Mouse (Mus musculus) testis, adult 2 months (tissue): ENCODE data around the gene Tnip3. TPM values are rescaled to one million over a fixed set of nuclear protein-coding genes. Genes with fewer than 3 reads are reported as not detected.

Source experiments
- H3K27ac ChIP-seq: fragments of 200-500 bp; 2 replicates; pipeline ENCODE4 v1.5.1; 2012; ENCODE audit warnings: low read depth, low read length; ENCODE audit not compliant: control insufficient read depth, insufficient read depth
- H3K27me3 ChIP-seq: fragments of 200-500 bp; 2 replicates; pipeline ENCODE4 v1.6.1; 2012; ENCODE audit warnings: mild to moderate bottlenecking, low read length, moderate library complexity; ENCODE audit not compliant: control insufficient read depth, insufficient read depth
- H3K36me3 ChIP-seq: fragments of 200-500 bp; 2 replicates; pipeline ENCODE4 v1.6.1; 2012; ENCODE audit warnings: mild to moderate bottlenecking, low read length; ENCODE audit not compliant: control insufficient read depth, insufficient read depth
- H3K4me1 ChIP-seq: fragments of 200-500 bp; 2 replicates; pipeline ENCODE4 v1.6.1; 2012; ENCODE audit warnings: low read length; ENCODE audit not compliant: control insufficient read depth, insufficient read depth
- H3K4me3 ChIP-seq: fragments of 200-500 bp; 2 replicates; pipeline ENCODE4 v1.5.1; 2012; ENCODE audit warnings: low read depth, mild to moderate bottlenecking, low read length, moderate library complexity, mixed read lengths; ENCODE audit not compliant: control insufficient read depth
- CTCF ChIP-seq: fragments of 200-500 bp; IDR thresholded peaks from 2 replicates; pipeline ENCODE4 v1.5.1; 2012; ENCODE audit warnings: low read depth, mild to moderate bottlenecking, inconsistent platforms, low read length, moderate library complexity; ENCODE audit not compliant: control insufficient read depth, insufficient read depth, insufficient replicate concordance
- POLR2A ChIP-seq: fragments of 200-500 bp; IDR thresholded peaks from 2 replicates; pipeline ENCODE4 v1.6.1; 2012; ENCODE audit warnings: low read depth, mild to moderate bottlenecking, inconsistent platforms, low read length, moderate library complexity; ENCODE audit not compliant: control insufficient read depth
- polyA plus RNA-seq: library from polyadenylated mRNA; depleted of rRNA; stranded (reverse); fragments of >200 nt; gene quantifications from 2 replicates; pipeline ENCODE4 v1.2.3, GENCODE M21; 2012; rRNA removed

Tnip3 gene
- polyA plus RNA-seq: 0.06 TPM in 1 of 2 replicates, not detected in the other

GRCm38 (mm10) chr6:65525192-65525591 is at the start of gene Tnip3:
Gene Tnip3 (plus strand): TSS chr6:65525313.
- Histone ChIP-seq H3K27me3 (no peaks in the 10 kb centered on the region), H3K36me3 (no peaks in the 10 kb centered on the region), H3K4me1 (no peaks in the 10 kb centered on the region), H3K27ac (no peak within 1 kb of the TSS), H3K4me3 (no peak within 1 kb of the TSS)
- TF ChIP-seq CTCF (no peak), POLR2A (no peak)

DNA sequence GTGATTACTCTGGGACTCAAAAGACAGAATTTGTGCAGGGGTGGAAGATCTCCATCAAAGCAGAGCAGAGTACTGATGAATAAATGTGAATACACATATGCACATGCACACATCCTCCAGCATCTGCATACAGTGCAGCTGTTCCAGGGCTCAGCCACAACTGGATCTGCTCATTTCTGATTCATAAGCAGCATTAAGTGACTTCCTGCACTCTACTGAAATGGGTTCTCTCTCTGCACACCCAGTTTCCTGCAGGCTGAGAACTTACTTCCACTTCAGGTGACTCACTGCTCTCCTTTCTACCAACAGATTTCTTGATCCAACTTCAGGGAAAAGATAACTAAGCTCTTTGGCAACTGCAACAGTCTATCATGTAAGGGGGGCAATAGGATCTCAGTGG is 26.3 kb upstream of the Tnip3 start:
- H3K27ac ChIP-seq: no peak overlapping the region

GRCm38 (mm10) chr6:65510051-65510669 is 15.0 kb upstream of the Tnip3 start:
- H3K4me1 ChIP-seq: no peaks in the 10 kb centered on the region
- no peak overlapping the region for H3K4me3 ChIP-seq
- no peak overlapping the region for H3K27ac ChIP-seq
- no peaks in the 10 kb centered on the region for H3K27me3 ChIP-seq
- TF ChIP-seq CTCF (no peak; the same call in 1 of the 2 replicates), POLR2A (no peak)
- H3K36me3 ChIP-seq: no peaks in the 10 kb centered on the region

More for the DNA sequence above, 26.3 kb upstream of the Tnip3 start:
- Histone ChIP-seq H3K27me3 (no peaks in the 10 kb centered on the region), H3K4me1 (no peaks in the 10 kb centered on the region), H3K4me3 (no peak overlapping the region), H3K36me3 (no peaks in the 10 kb centered on the region)
- no peak for TF ChIP-seq CTCF
- no peak for TF ChIP-seq POLR2A

GRCm38 (mm10) chr6:65513813-65514212 is 11.3 kb upstream of the Tnip3 start:
- no peak for TF ChIP-seq CTCF
- no peak for TF ChIP-seq POLR2A

DNA sequence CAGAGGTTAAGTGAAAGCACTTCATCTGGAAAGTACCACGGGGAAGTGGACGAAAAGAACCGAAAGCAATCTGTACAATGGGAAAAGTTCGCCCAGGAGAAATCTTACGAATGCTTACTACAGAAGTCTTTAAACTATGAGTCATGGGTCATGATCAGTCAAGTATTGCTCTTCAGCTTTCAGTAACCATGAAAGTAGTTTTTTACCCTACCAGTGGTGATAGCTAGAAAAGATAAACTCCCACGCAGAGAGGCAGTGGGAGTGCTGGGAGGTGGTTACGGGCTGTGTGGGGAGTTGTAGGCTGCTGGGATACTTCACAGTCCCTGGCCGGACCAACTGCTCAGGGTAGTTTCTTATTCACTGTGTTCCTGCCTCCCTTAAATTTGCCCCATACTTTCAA is 8.4 kb upstream of the Tnip3 start:
- H3K27me3 ChIP-seq: no peaks in the 10 kb centered on the region
- H3K36me3 ChIP-seq: no peaks in the 10 kb centered on the region
- H3K4me3 ChIP-seq: no peak overlapping the region
- TF ChIP-seq CTCF: no peak
- TF ChIP-seq POLR2A: no peak
- no peak overlapping the region for H3K27ac ChIP-seq
- H3K4me1 ChIP-seq: no peaks in the 10 kb centered on the region

More at GRCm38 (mm10) chr6:65513813-65514212, 11.3 kb upstream of the Tnip3 start:
- no peak overlapping the region for H3K4me3 ChIP-seq
- H3K27ac ChIP-seq: no peak overlapping the region
- H3K27me3 ChIP-seq: no peaks in the 10 kb centered on the region
- no peaks in the 10 kb centered on the region for H3K36me3 ChIP-seq
- H3K4me1 ChIP-seq: no peaks in the 10 kb centered on the region

- no peak overlapping the region for H3K27ac ChIP-seq
- TF ChIP-seq POLR2A (no peak), CTCF (no peak)
- no peak overlapping the region for H3K4me3 ChIP-seq
- H3K36me3 ChIP-seq: no peaks in the 10 kb centered on the region
- no peaks in the 10 kb centered on the region for H3K4me1 ChIP-seq
- H3K27me3 ChIP-seq: no peaks in the 10 kb centered on the region
These were observed 4.3 kb upstream of the Tnip3 start for GRCm38 (mm10) chr6:65520821-65521220.

DNA sequence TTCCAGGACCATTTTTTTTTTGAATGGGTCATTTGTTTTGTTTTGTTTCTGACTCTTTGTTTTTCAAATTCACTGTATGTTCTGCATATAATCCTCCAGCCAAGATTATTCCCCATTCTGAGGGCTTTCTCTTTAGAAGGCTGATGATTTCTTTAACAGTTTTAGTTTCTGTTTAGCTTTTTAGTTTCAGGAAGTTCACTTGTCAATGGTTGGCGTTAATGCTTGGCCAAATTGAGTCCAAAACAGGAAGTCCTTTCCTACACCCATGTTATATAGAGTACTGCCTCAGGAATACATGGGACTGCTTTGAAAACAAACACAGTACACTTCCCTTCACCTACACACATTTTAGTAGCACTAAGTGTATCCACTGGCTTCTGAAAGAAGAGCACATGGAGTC is 2.8 kb downstream of the Tnip3 start:
- Histone ChIP-seq H3K4me1 (no peaks in the 10 kb centered on the region), H3K4me3 (no peak overlapping the region), H3K27ac (no peak overlapping the region), H3K27me3 (no peaks in the 10 kb centered on the region), H3K36me3 (no peaks in the 10 kb centered on the region)
- TF ChIP-seq CTCF: no peak
- no peak for TF ChIP-seq POLR2A

DNA sequence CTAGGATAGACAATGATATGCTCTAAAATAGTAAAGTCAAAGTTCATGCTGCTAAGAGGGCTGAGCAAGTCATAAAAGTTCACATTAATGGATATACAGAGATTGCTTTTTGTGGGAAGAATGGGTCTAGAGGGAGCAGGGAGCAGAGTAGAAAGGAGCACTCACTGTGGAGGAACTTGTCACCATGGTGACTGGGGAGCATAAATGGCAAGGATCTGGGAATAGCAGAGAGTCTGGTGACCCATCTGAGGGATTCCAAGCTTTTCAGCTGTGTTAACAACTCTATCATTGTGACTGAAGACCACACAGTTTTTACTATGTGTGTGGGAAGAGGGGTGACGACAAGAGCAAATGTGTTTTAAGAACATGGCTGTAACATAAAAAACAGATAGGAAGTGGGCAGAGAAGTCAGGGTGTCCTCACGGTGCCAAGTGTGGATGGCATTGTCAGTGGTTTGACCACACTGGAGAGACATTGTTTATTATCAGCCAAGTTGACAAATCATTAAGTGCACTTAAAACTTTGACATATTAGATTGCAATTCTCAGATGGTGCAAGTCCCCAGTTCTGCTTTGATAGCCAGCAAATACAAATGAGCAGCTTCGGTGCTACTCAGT is 6.2 kb downstream of the Tnip3 start:
- Histone ChIP-seq H3K27ac (no peak overlapping the region), H3K36me3 (no peaks in the 10 kb centered on the region), H3K4me1 (no peaks in the 10 kb centered on the region), H3K27me3 (no peaks in the 10 kb centered on the region), H3K4me3 (no peak overlapping the region)
- TF ChIP-seq CTCF (no peak), POLR2A (no peak)
